Mouse (Mus musculus) neural tube, embryonic 14.5 days (tissue): Measurements from ENCODE around the gene Gtf2ird2. TPM values are rescaled to one million over a fixed set of nuclear protein-coding genes. Genes with fewer than 3 reads are reported as not detected.

Experiments
- ATAC-seq: fragments of 200-750 bp; cut with Nextera tagmentation; 2 replicates; pipeline ENCODE4 v1.8.0; 2017; ENCODE audit warnings: low read depth, mild to moderate bottlenecking, moderate TSS enrichment, moderate library complexity
- H3K27ac ChIP-seq: fragments of 300-500 bp; sonication (generic); 2 replicates; pipeline ENCODE4 v1.5.1; 2014; ENCODE audit warnings: low read depth, mild to moderate bottlenecking, control low read depth, low read length, moderate library complexity, mixed read lengths
- H3K27me3 ChIP-seq: fragments of 300-500 bp; sonication (generic); 2 replicates; pipeline ENCODE4 v1.6.1; 2014; ENCODE audit warnings: low read length; ENCODE audit not compliant: control insufficient read depth, insufficient read depth
- H3K36me3 ChIP-seq: fragments of 300-500 bp; sonication (generic); 2 replicates; pipeline ENCODE4 v1.6.1; 2014; ENCODE audit warnings: low read length, mixed read lengths; ENCODE audit not compliant: control insufficient read depth, insufficient read depth
- H3K4me1 ChIP-seq: fragments of 300-500 bp; sonication (generic); 2 replicates; pipeline ENCODE4 v1.6.1; 2014; ENCODE audit warnings: low read length; ENCODE audit not compliant: control insufficient read depth, insufficient read depth
- H3K4me2 ChIP-seq: fragments of 300-500 bp; sonication (generic); 2 replicates; pipeline ENCODE4 v1.6.1; 2014; ENCODE audit warnings: mild to moderate bottlenecking, low read depth, low read length, control low read depth
- H3K4me3 ChIP-seq: fragments of 300-500 bp; sonication (generic); 2 replicates; pipeline ENCODE4 v1.5.1; 2014; ENCODE audit warnings: low read depth, low read length, control low read depth, mixed read lengths
- H3K9ac ChIP-seq: fragments of 300-500 bp; sonication (generic); replicated peaks from 2 replicates; pipeline ENCODE4 v1.6.1; 2014; ENCODE audit warnings: low read depth, mild to moderate bottlenecking, control low read depth, low read length, mixed read lengths
- H3K9me3 ChIP-seq: fragments of 300-500 bp; sonication (generic); 2 replicates; pipeline ENCODE4 v1.6.1; 2016; ENCODE audit warnings: low read length; ENCODE audit not compliant: control insufficient read depth
- WGBS: fragments of 180-500 bp; shearing (Covaris S2); extraction: QIAGEN DNeasy Blood & Tissue Kit; methylation state at CpG from one replicate; pipeline ENCODE4 v1.1.7; 2014; 5-methylcytosine and 5-hydroxymethylcytosine counted together
- polyA plus RNA-seq: library from polyadenylated mRNA; unstranded; fragments of >200 nt; fragmentation: Nextera tagmentation; extraction: Ambion mirVana; gene quantifications from 2 replicates; pipeline ENCODE4 v1.2.1, GENCODE M21; 2014

The Gtf2ird2 gene
- polyA plus RNA-seq, 1 experiment from 2014 or later, result 11.6 TPM

DNA sequence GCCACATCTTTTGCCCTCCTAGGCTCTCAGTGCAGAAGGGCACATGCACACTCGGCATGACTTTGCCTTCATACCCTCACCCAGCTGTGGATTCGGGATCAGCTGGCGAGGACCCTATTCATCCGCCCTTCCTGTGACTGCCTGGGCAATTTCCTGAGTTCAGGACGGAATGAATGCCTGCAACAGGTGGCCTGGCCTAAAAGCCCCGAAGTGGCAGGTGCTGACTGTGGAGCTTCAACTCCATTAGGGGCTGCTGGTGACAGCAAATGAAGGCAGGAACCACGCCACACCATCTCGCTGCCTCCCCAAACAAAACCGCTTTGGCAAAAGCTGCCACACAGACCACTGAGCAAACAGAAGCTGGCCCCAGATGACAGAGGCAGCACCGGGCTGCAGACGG, 31.9 kb upstream of the Gtf2ird2 start:
- 91% methylated on average over 11 of the region's 11 CpGs for WGBS
- H3K4me1 ChIP-seq, result no peaks in the 10 kb centered on the region
- no peak overlapping the region for H3K4me2 ChIP-seq
- H3K27me3 ChIP-seq, result no peaks in the 10 kb centered on the region
- no peak overlapping the region for H3K9ac ChIP-seq
- ATAC-seq, result no peak
- H3K9me3 ChIP-seq, result no peaks in the 10 kb centered on the region
- peaks cover 6% of the 10 kb centered on the region; the same call in 1 of the 2 replicates for H3K36me3 ChIP-seq
- H3K27ac ChIP-seq, result no peak overlapping the region
- no peak overlapping the region for H3K4me3 ChIP-seq

GRCm38 (mm10) chr5:134155916-134156466, 27.8 kb upstream of the Gtf2ird2 start:
- H3K36me3 ChIP-seq, result peaks cover 8% of the 10 kb centered on the region; the same call in 1 of the 2 replicates

DNA sequence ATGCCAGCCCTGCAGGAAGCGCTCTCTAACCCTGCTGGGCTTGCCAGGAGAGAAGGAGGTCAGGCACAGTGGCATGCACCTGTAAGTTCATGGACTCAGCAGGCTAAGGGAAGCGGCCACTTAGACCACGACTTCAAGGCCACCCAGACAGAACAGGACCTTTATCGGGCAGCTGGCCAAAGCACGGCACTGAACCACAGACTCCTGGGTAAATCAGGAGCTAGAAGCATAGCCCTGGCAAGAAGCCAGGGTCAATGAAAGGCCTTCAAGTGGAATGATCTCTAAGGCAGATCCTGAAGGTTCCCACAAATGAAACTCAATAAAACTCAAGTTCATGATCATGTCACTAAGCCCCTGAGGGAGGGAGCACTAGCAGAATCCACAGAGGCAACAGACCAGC, 19.1 kb upstream of the Gtf2ird2 start:
- no peak overlapping the region for H3K4me3 ChIP-seq
- H3K4me2 ChIP-seq, result no peak overlapping the region
- no peak for ATAC-seq
- WGBS, result 53% methylated on average over 5 of the region's 5 CpGs
- H3K9ac ChIP-seq, result no peak overlapping the region
- peaks cover 7% of the 10 kb centered on the region; the same call in 1 of the 2 replicates for H3K36me3 ChIP-seq
- no peaks in the 10 kb centered on the region for H3K9me3 ChIP-seq
- H3K27me3 ChIP-seq, result no peaks in the 10 kb centered on the region
- no peak overlapping the region for H3K27ac ChIP-seq
- H3K4me1 ChIP-seq, result 0 out of 2 replicates have a peak, but pooled peaks cover 4% of the 10 kb centered on the region

More at GRCm38 (mm10) chr5:134155916-134156466, 27.8 kb upstream of the Gtf2ird2 start:
- H3K4me1 ChIP-seq, result no peaks in the 10 kb centered on the region
- H3K9ac ChIP-seq, result no peak overlapping the region
- no peaks in the 10 kb centered on the region for H3K9me3 ChIP-seq
- ATAC-seq, result no peak
- no peak overlapping the region for H3K4me2 ChIP-seq
- WGBS, result 93% methylated on average over 7 of the region's 7 CpGs
- no peak overlapping the region for H3K27ac ChIP-seq
- H3K27me3 ChIP-seq, result no peaks in the 10 kb centered on the region
- H3K4me3 ChIP-seq, result no peak overlapping the region

DNA sequence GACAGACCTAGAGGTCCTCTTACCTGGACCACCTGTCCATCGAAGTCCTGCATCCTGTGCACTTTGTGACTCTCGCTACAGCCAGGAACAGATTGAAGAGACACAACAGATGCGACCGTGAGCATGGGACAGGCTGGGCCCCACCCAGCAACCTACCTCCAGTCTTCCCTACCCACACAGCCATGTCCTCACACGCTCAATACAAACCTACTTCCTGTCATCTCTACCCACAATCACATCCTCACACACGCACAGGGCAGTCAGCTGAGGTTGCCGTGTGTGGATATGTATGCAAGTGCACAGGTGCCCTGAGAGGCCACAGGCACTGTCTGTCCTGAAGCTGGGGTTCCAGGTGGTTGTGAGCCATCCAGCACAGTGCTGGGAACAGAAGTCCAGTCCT, 17.2 kb upstream of the Gtf2ird2 start:
- Histone ChIP-seq H3K27me3 (no peaks in the 10 kb centered on the region), H3K4me2 (no peak overlapping the region), H3K9me3 (no peaks in the 10 kb centered on the region), H3K27ac (no peak overlapping the region), H3K4me3 (no peak overlapping the region), H3K9ac (no peak overlapping the region), H3K36me3 (peaks cover 11% of the 10 kb centered on the region; the same call in 1 of the 2 replicates), H3K4me1 (0 out of 2 replicates have a peak, but pooled peaks cover 4% of the 10 kb centered on the region)
- 97% methylated on average over 7 of the region's 7 CpGs for WGBS
- no peak for ATAC-seq

- ATAC-seq, result no peak
- H3K4me3 ChIP-seq, result no peak overlapping the region
- 0 out of 2 replicates have a peak, but pooled peaks cover 4% of the 10 kb centered on the region for H3K4me1 ChIP-seq
- H3K9ac ChIP-seq, result no peak overlapping the region
- H3K36me3 ChIP-seq, result peaks cover 11% of the 10 kb centered on the region; the same call in 1 of the 2 replicates
- 96% methylated on average over 9 of the region's 9 CpGs for WGBS
- H3K4me2 ChIP-seq, result no peak overlapping the region
- H3K9me3 ChIP-seq, result no peaks in the 10 kb centered on the region
- H3K27me3 ChIP-seq, result no peaks in the 10 kb centered on the region
- H3K27ac ChIP-seq, result no peak overlapping the region
These were observed 15.8 kb upstream of the Gtf2ird2 start for GRCm38 (mm10) chr5:134168033-134168432.

- no peak for ATAC-seq
- Histone ChIP-seq H3K9ac (no peak overlapping the region), H3K36me3 (0 out of 2 replicates have a peak, but pooled peaks cover 4% of the 10 kb centered on the region), H3K4me3 (no peak overlapping the region), H3K4me2 (no peak overlapping the region), H3K4me1 (0 out of 2 replicates have a peak, but pooled peaks cover 4% of the 10 kb centered on the region), H3K9me3 (no peaks in the 10 kb centered on the region), H3K27me3 (no peaks in the 10 kb centered on the region), H3K27ac (no peak overlapping the region)
- WGBS, result 93% methylated on average over 10 of the region's 10 CpGs
These were observed 14.6 kb upstream of the Gtf2ird2 start for GRCm38 (mm10) chr5:134169231-134169630.

- Histone ChIP-seq H3K27ac (no peak overlapping the region), H3K4me2 (no peak overlapping the region), H3K4me1 (0 out of 2 replicates have a peak, but pooled peaks cover 2% of the 10 kb centered on the region), H3K9ac (no peak overlapping the region), H3K9me3 (no peaks in the 10 kb centered on the region), H3K36me3 (0 out of 2 replicates have a peak, but pooled peaks cover 4% of the 10 kb centered on the region), H3K27me3 (no peaks in the 10 kb centered on the region), H3K4me3 (no peak overlapping the region)
- ATAC-seq, result no peak
- WGBS, result 97% methylated on average over 8 of the region's 8 CpGs
These were observed 13.7 kb upstream of the Gtf2ird2 start for GRCm38 (mm10) chr5:134170167-134170566.

GRCm38 (mm10) chr5:134173206-134173605, 10.6 kb upstream of the Gtf2ird2 start:
- ATAC-seq, result no peak
- H3K4me2 ChIP-seq, result no peak overlapping the region
- H3K4me1 ChIP-seq, result peaks cover 8% of the 10 kb centered on the region
- H3K27ac ChIP-seq, result no peak overlapping the region
- H3K9ac ChIP-seq, result no peak overlapping the region
- 0 out of 2 replicates have a peak, but pooled peaks cover 4% of the 10 kb centered on the region for H3K36me3 ChIP-seq
- no peaks in the 10 kb centered on the region for H3K9me3 ChIP-seq
- H3K27me3 ChIP-seq, result no peaks in the 10 kb centered on the region
- 47% methylated on average over 4 of the region's 4 CpGs for WGBS
- H3K4me3 ChIP-seq, result no peak overlapping the region

- H3K27ac ChIP-seq, result no peak overlapping the region
These were observed 8.1 kb upstream of the Gtf2ird2 start for GRCm38 (mm10) chr5:134175696-134176095.

More at GRCm38 (mm10) chr5:134175696-134176095, 8.1 kb upstream of the Gtf2ird2 start:
- Histone ChIP-seq H3K36me3 (0 out of 2 replicates have a peak, but pooled peaks cover 4% of the 10 kb centered on the region), H3K27me3 (no peaks in the 10 kb centered on the region), H3K9ac (peak overlapping the region; percentile 69), H3K9me3 (no peaks in the 10 kb centered on the region), H3K4me1 (peaks cover 8% of the 10 kb centered on the region), H3K4me2 (peak overlapping the region; percentile 81), H3K4me3 (peak overlapping the region; percentile 94)
- no peak for ATAC-seq
- WGBS, result 11% methylated on average over 10 of the region's 10 CpGs
